Mouse (Mus musculus) brain, embryonic 14.5 days (tissue): Measurements from ENCODE around the gene Ppm1n. TPM values are rescaled to one million over a fixed set of nuclear protein-coding genes. Genes with fewer than 3 reads are reported as not detected.

Source experiments
- DNase-seq: peaks from one replicate; pipeline ENCODE4 v3.0.0-alpha.2; 2011; ENCODE audit warnings: low read depth
- CTCF ChIP-seq: fragments of 200-500 bp; IDR thresholded peaks from 2 replicates; pipeline ENCODE4 v1.5.1; 2012; ENCODE audit warnings: inconsistent platforms, mild to moderate bottlenecking, moderate library complexity, borderline replicate concordance; ENCODE audit not compliant: insufficient read depth, insufficient read length; ENCODE audit errors: extremely low read depth
- POLR2A ChIP-seq: fragments of 200-500 bp; IDR thresholded peaks from 2 replicates; pipeline ENCODE4 v1.6.1; 2012; ENCODE audit warnings: mild to moderate bottlenecking, inconsistent platforms, borderline replicate concordance; ENCODE audit not compliant: poor library complexity, insufficient read depth, insufficient read length, severe bottlenecking; ENCODE audit errors: extremely low read depth
- polyA plus RNA-seq: library from polyadenylated mRNA; depleted of rRNA; stranded (reverse); fragments of >200 nt; gene quantifications from 2 replicates; pipeline ENCODE4 v1.2.3, GENCODE M21; 2012; rRNA removed

The Ppm1n gene
- polyA plus RNA-seq, 1 experiment: 1.1 TPM

- DNase-seq: no peak
- TF ChIP-seq CTCF: no peak
- no peak for TF ChIP-seq POLR2A
These were observed 49.0 kb downstream of the Ppm1n start for GRCm38 (mm10) chr7:19230899-19231298.

- no peak for TF ChIP-seq POLR2A
- no peak for TF ChIP-seq CTCF
- DNase-seq: no peak
These were observed 49.8 kb downstream of the Ppm1n start for GRCm38 (mm10) chr7:19230041-19230580.

GRCm38 (mm10) chr7:19229404-19229803, 50.5 kb downstream of the Ppm1n start:
- no peak for DNase-seq
- no peak for TF ChIP-seq CTCF
- no peak for TF ChIP-seq POLR2A

- no peak for DNase-seq
- TF ChIP-seq POLR2A: no peak
- TF ChIP-seq CTCF: no peak
These were observed 51.1 kb downstream of the Ppm1n start for GRCm38 (mm10) chr7:19228793-19229148.

GRCm38 (mm10) chr7:19227883-19228792, 51.7 kb downstream of the Ppm1n start, which contains the start of gene Opa3:
Gene Opa3, plus strand, starts transcription at chr7:19228334.
- TF ChIP-seq POLR2A: peak; percentile 78; the same call in 1 of the 2 replicates
- peak; percentile 55 for TF ChIP-seq CTCF
- DNase-seq: peak; percentile 100

GRCm38 (mm10) chr7:19226817-19227797, 52.8 kb downstream of the Ppm1n start:
- no peak for TF ChIP-seq CTCF
- no peak for TF ChIP-seq POLR2A

More at GRCm38 (mm10) chr7:19226817-19227797, 52.8 kb downstream of the Ppm1n start:
- peak; percentile 70 for DNase-seq

Other genes starting within 250 kb of the Ppm1n start
- 0.07 TPM in 1 of 2 replicates, not detected in the other for gene Rsph6a, start 225.4 kb downstream of the Ppm1n start, polyA plus RNA-seq
- gene Dmwd, start 203.8 kb downstream of the Ppm1n start, polyA plus RNA-seq: 178 and 209 TPM in 2 replicates
- gene Dmpk, start 196.2 kb downstream of the Ppm1n start, polyA plus RNA-seq: 67.1 and 74.8 TPM in 2 replicates
- gene Six5, start 185.5 kb downstream of the Ppm1n start, polyA plus RNA-seq: 16.3 and 27.6 TPM in 2 replicates
- gene Gm4969, start 161.7 kb downstream of the Ppm1n start, polyA plus RNA-seq: 5.2 and 5.9 TPM in 2 replicates
- gene Fbxo46, start 160.2 kb downstream of the Ppm1n start, polyA plus RNA-seq: 15.9 and 18.1 TPM in 2 replicates
- gene Qpctl, start 130.8 kb downstream of the Ppm1n start, polyA plus RNA-seq: 18.3 and 20.8 TPM in 2 replicates
- gene Snrpd2, start 130.3 kb downstream of the Ppm1n start, polyA plus RNA-seq: 95.5 and 107 TPM in 2 replicates
- gene Gipr, start 113.9 kb downstream of the Ppm1n start, polyA plus RNA-seq: 9.6 and 24.5 TPM in 2 replicates
- gene Eml2, start 103.6 kb downstream of the Ppm1n start, polyA plus RNA-seq: 42.4 and 48.3 TPM in 2 replicates
- gene Gpr4, start 67.5 kb downstream of the Ppm1n start, polyA plus RNA-seq: 4.7 and 5.3 TPM in 2 replicates
- gene Opa3, start 51.7 kb downstream of the Ppm1n start, polyA plus RNA-seq: 31.1 and 33.3 TPM in 2 replicates
- 66.4 and 89.0 TPM in 2 replicates for gene Vasp, start 8.2 kb downstream of the Ppm1n start, polyA plus RNA-seq
- 159 and 189 TPM in 2 replicates for gene Rtn2, start 2.6 kb upstream of the Ppm1n start, polyA plus RNA-seq
- gene Fosb, start 30.0 kb upstream of the Ppm1n start, polyA plus RNA-seq: 0.19 and 0.23 TPM in 2 replicates
- 65.1 and 81.9 TPM in 2 replicates for gene Ercc1, start 64.7 kb upstream of the Ppm1n start, polyA plus RNA-seq
- 11.9 and 12.7 TPM in 2 replicates for gene Cd3eap, start 79.4 kb upstream of the Ppm1n start, polyA plus RNA-seq
- 8.2 and 8.9 TPM in 2 replicates for gene Ppp1r13l, start 79.7 kb upstream of the Ppm1n start, polyA plus RNA-seq
- 81.7 and 106 TPM in 2 replicates for gene Ercc2, start 101.9 kb upstream of the Ppm1n start, polyA plus RNA-seq
- gene Klc3, start 124.0 kb upstream of the Ppm1n start, polyA plus RNA-seq: 1.5 and 2.5 TPM in 2 replicates
- 0.24 and 0.31 TPM in 2 replicates for gene Ckm, start 124.7 kb upstream of the Ppm1n start, polyA plus RNA-seq
- 50.7 and 67.0 TPM in 2 replicates for gene Mark4, start 178.8 kb upstream of the Ppm1n start, polyA plus RNA-seq
- gene Exoc3l2, start 183.3 kb upstream of the Ppm1n start, polyA plus RNA-seq: 0.91 and 1.0 TPM in 2 replicates
- 11.2 and 14.6 TPM in 2 replicates for gene Bloc1s3, start 228.3 kb upstream of the Ppm1n start, polyA plus RNA-seq
- 29.0 and 38.3 TPM in 2 replicates for gene Trappc6a, start 228.3 kb upstream of the Ppm1n start, polyA plus RNA-seq
- 0.51 and 0.68 TPM in 2 replicates for gene Nkpd1, start 237.8 kb upstream of the Ppm1n start, polyA plus RNA-seq